Mouse (Mus musculus) hindbrain, embryonic 12.5 days (tissue): ENCODE results near the gene Tctn3. TPM values are rescaled to one million over a fixed set of nuclear protein-coding genes. Genes with fewer than 3 reads are reported as not detected.
"Not testable (repeated sequence)": the region's sequence is repeated elsewhere in the genome, so short reads cannot be mapped to it uniquely, and the experiment has no call there.

ENCODE experiments used
- ATAC-seq: fragments of 200-750 bp; cut with Nextera tagmentation; 2 replicates; pipeline ENCODE4 v1.8.0; 2017; ENCODE audit warnings: moderate TSS enrichment; ENCODE audit not compliant: low FRiP score
- H3K27ac ChIP-seq: fragments of 300-500 bp; sonication (generic); 2 replicates; pipeline ENCODE4 v1.5.1; 2016; ENCODE audit warnings: mild to moderate bottlenecking
- H3K27me3 ChIP-seq: fragments of 300-500 bp; sonication (generic); 2 replicates; pipeline ENCODE4 v1.6.1; 2016; ENCODE audit warnings: mild to moderate bottlenecking
- H3K36me3 ChIP-seq: fragments of 300-500 bp; sonication (generic); 2 replicates; pipeline ENCODE4 v1.6.1; 2016; ENCODE audit warnings: mild to moderate bottlenecking
- H3K4me1 ChIP-seq: fragments of 300-500 bp; sonication (generic); 2 replicates; pipeline ENCODE4 v1.6.1; 2016
- H3K4me2 ChIP-seq: fragments of 300-500 bp; sonication (generic); replicated peaks from 2 replicates; pipeline ENCODE4 v1.6.1; 2016; ENCODE audit warnings: mild to moderate bottlenecking
- H3K4me3 ChIP-seq: fragments of 300-500 bp; sonication (generic); 2 replicates; pipeline ENCODE4 v1.5.1; 2016; ENCODE audit warnings: mild to moderate bottlenecking
- H3K9ac ChIP-seq: fragments of 300-500 bp; sonication (generic); 2 replicates; pipeline ENCODE4 v1.6.1; 2016; ENCODE audit warnings: mild to moderate bottlenecking, moderate library complexity
- H3K9me3 ChIP-seq: fragments of 300-500 bp; sonication (generic); replicated peaks from 2 replicates; pipeline ENCODE4 v1.6.1; 2016; ENCODE audit warnings: mild to moderate bottlenecking
- WGBS: fragments of 180-500 bp; shearing (Covaris S2); methylation state at CpG from one replicate; pipeline ENCODE4 v1.1.7; 2016; 5-methylcytosine and 5-hydroxymethylcytosine counted together
- polyA plus RNA-seq: library from polyadenylated mRNA; unstranded; fragments of >200 nt; fragmentation: Nextera tagmentation; extraction: Ambion mirVana; gene quantifications from 2 replicates; pipeline ENCODE4 v1.2.1, GENCODE M21; 2016

The Tctn3 gene
- polyA plus RNA-seq, 1 experiment from 2014 or later: 16.0 TPM

- ATAC-seq: no peak
- Histone ChIP-seq H3K9ac (no peak overlapping the region), H3K36me3 (no peaks in the 10 kb centered on the region), H3K9me3 (no peaks in the 10 kb centered on the region), H3K27ac (no peak overlapping the region), H3K27me3 (no peaks in the 10 kb centered on the region), H3K4me2 (no peak overlapping the region), H3K4me3 (no peak overlapping the region), H3K4me1 (no peaks in the 10 kb centered on the region)
- 85% methylated on average over 11 of the region's 11 CpGs for WGBS
Observed at GRCm38 (mm10) chr19:40639729-40640304, 27.8 kb upstream of the Tctn3 start.

- no peaks in the 10 kb centered on the region for H3K27me3 ChIP-seq
- WGBS: 88% methylated on average over 5 of the region's 5 CpGs
- H3K9me3 ChIP-seq: no peaks in the 10 kb centered on the region
Observed at GRCm38 (mm10) chr19:40638582-40638981, 26.5 kb upstream of the Tctn3 start.

GRCm38 (mm10) chr19:40637601-40638000 is 25.6 kb upstream of the Tctn3 start:
- H3K4me1 ChIP-seq: no peaks in the 10 kb centered on the region
- no peaks in the 10 kb centered on the region for H3K9me3 ChIP-seq
- no peak for ATAC-seq
- H3K4me3 ChIP-seq: no peak overlapping the region
- no peaks in the 10 kb centered on the region for H3K27me3 ChIP-seq
- no peaks in the 10 kb centered on the region for H3K36me3 ChIP-seq
- WGBS: 91% methylated on average over 7 of the region's 7 CpGs
- H3K9ac ChIP-seq: no peak overlapping the region
- no peak overlapping the region for H3K27ac ChIP-seq
- H3K4me2 ChIP-seq: no peak overlapping the region

More at GRCm38 (mm10) chr19:40638582-40638981, 26.5 kb upstream of the Tctn3 start:
- H3K9ac ChIP-seq: no peak overlapping the region
- H3K27ac ChIP-seq: no peak overlapping the region
- H3K36me3 ChIP-seq: no peaks in the 10 kb centered on the region
- H3K4me1 ChIP-seq: no peaks in the 10 kb centered on the region
- ATAC-seq: no peak
- H3K4me2 ChIP-seq: no peak overlapping the region
- H3K4me3 ChIP-seq: no peak overlapping the region

DNA sequence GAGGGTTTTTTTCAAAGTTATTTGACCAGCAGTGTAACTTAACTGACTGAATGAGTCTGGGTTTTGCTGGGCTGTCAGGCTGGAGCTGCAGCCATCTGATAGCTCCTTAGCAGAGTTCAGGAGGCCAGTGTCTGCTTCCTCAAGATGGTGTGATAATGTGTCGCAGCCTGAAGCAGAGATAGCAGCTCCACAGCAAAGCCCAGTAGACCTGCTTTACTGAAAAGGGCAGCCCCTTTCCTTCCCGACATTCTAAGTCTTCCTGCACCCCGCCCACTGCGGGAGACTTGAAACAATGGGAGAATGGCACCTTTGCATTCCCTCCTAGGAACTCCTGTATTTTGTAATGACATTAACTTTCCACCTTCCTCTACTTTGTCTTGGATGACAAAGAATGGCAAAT is 25.1 kb upstream of the Tctn3 start:
- Histone ChIP-seq H3K36me3 (no peaks in the 10 kb centered on the region), H3K9me3 (no peaks in the 10 kb centered on the region), H3K4me2 (no peak overlapping the region), H3K9ac (no peak overlapping the region), H3K4me1 (no peaks in the 10 kb centered on the region), H3K27me3 (no peaks in the 10 kb centered on the region), H3K4me3 (no peak overlapping the region), H3K27ac (no peak overlapping the region)
- no peak for ATAC-seq
- WGBS: 58% methylated on average over 4 of the region's 4 CpGs

DNA sequence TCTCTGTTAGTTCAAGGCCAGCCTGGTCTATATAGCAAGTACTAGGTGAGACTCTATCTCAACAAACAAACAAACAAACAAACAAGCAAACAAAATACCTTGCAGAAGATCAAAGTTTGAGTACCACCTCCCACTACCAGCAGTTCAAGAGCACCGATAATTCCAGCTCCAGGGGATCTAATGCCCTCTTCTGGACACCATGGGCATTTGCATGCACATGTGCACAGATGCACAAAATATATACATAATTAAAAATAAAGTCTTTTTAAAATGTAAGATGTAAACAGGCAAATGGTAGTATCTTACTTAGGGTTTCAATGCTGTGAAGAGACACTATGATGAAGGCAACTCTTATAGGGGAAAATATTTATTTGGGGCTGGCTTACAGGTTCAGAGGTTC is 21.1 kb upstream of the Tctn3 start:
- H3K4me1 ChIP-seq: no peaks in the 10 kb centered on the region
- H3K27me3 ChIP-seq: no peaks in the 10 kb centered on the region
- no peak for ATAC-seq
- no peak overlapping the region for H3K9ac ChIP-seq
- H3K36me3 ChIP-seq: no peaks in the 10 kb centered on the region
- H3K4me2 ChIP-seq: no peak overlapping the region
- H3K4me3 ChIP-seq: no peak overlapping the region
- H3K27ac ChIP-seq: no peak overlapping the region
- H3K9me3 ChIP-seq: no peaks in the 10 kb centered on the region
- 61% methylated on average over 1 of the region's 1 CpGs for WGBS

- H3K4me3 ChIP-seq: no peak overlapping the region
- H3K9me3 ChIP-seq: no peaks in the 10 kb centered on the region
- H3K9ac ChIP-seq: no peak overlapping the region
- no peaks in the 10 kb centered on the region for H3K4me1 ChIP-seq
- no peak for ATAC-seq
- H3K27me3 ChIP-seq: no peaks in the 10 kb centered on the region
- no peak overlapping the region for H3K4me2 ChIP-seq
- H3K36me3 ChIP-seq: no peaks in the 10 kb centered on the region
- no peak overlapping the region for H3K27ac ChIP-seq
- WGBS: 85% methylated on average over 5 of the region's 5 CpGs
Observed at GRCm38 (mm10) chr19:40632668-40633067, 20.6 kb upstream of the Tctn3 start.

DNA sequence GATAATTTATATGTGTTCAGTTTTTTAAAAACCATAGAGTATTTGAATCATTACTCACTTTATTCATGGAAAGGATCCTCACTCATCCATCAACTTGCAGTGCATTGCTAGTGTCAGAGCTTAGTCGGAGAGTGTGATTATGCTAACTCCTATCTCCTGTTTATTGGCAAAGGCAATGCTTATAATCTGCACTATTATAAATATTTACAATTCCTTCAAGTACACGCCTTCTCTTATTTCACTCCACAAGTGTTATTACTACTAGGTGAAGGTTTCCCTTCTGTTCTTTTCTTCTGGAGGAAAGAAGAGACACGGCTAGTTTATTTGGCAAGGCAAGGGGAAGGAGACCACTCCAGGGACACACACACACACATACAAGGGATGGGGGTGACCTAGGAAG is 20.2 kb upstream of the Tctn3 start:
- no peak overlapping the region for H3K4me3 ChIP-seq
- H3K9me3 ChIP-seq: no peaks in the 10 kb centered on the region
- H3K9ac ChIP-seq: no peak overlapping the region
- no peak for ATAC-seq
- no peaks in the 10 kb centered on the region for H3K27me3 ChIP-seq
- H3K4me2 ChIP-seq: no peak overlapping the region
- H3K36me3 ChIP-seq: no peaks in the 10 kb centered on the region
- WGBS: 93% methylated on average over 3 of the region's 3 CpGs
- no peaks in the 10 kb centered on the region for H3K4me1 ChIP-seq
- no peak overlapping the region for H3K27ac ChIP-seq

DNA sequence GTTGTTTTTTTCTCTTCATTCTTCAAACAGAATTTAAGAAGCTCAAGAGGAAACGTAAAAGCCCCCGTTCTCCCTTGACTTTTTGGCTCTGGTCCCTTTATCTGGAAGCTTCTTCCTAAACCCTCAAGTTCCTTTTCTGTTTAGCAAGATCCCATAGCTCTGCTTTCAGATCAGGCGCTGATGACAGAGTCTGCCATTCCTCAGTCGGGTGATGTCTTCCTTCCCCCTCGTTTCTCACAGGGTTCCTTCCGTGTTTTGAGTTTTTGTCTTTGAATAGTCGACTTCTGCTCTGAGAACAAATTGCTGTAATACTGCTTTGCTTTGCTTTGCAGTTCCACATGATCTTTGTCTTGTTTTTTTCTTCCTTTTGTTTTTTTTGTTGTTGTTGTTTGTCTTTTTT is 18.6 kb upstream of the Tctn3 start:
- H3K4me3 ChIP-seq: no peak overlapping the region
- no peak overlapping the region for H3K9ac ChIP-seq
- no peaks in the 10 kb centered on the region for H3K4me1 ChIP-seq
- H3K36me3 ChIP-seq: no peaks in the 10 kb centered on the region
- ATAC-seq: no peak
- H3K4me2 ChIP-seq: no peak overlapping the region
- no peaks in the 10 kb centered on the region for H3K9me3 ChIP-seq
- no peaks in the 10 kb centered on the region for H3K27me3 ChIP-seq
- WGBS: 82% methylated on average over 7 of the region's 7 CpGs
- no peak overlapping the region for H3K27ac ChIP-seq

- WGBS: 87% methylated on average over 3 of the region's 3 CpGs
- Histone ChIP-seq H3K9me3 (no peaks in the 10 kb centered on the region), H3K36me3 (no peaks in the 10 kb centered on the region), H3K9ac (no peak overlapping the region), H3K27ac (no peak overlapping the region), H3K27me3 (no peaks in the 10 kb centered on the region), H3K4me2 (no peak overlapping the region), H3K4me1 (no peaks in the 10 kb centered on the region), H3K4me3 (no peak overlapping the region)
- no peak for ATAC-seq
Observed at GRCm38 (mm10) chr19:40630096-40630495, 18.1 kb upstream of the Tctn3 start.

DNA sequence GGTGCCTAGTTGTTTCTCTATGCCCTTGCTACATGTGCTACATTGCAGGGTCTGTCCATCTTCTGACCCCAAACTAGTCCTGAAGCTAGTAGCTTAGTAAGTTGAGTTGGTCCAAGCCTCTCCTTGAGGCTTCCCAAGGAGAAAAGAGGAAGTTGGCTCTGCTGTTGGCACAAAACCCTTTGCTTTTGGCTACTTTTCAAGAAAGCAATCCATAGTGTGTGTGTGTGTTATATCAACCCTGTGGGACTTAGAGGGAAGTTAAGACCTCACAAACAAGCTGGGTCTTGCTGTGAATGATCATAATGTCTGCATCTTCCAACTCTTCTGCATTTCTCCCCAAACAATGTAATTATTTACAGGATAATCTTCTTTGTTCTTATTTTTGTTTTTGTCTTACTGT is 16.9 kb upstream of the Tctn3 start:
- H3K4me2 ChIP-seq: no peak overlapping the region
- H3K4me3 ChIP-seq: no peak overlapping the region
- H3K4me1 ChIP-seq: no peaks in the 10 kb centered on the region
- no peak overlapping the region for H3K27ac ChIP-seq
- H3K36me3 ChIP-seq: no peaks in the 10 kb centered on the region
- ATAC-seq: no peak
- no peaks in the 10 kb centered on the region for H3K9me3 ChIP-seq
- no peaks in the 10 kb centered on the region for H3K27me3 ChIP-seq
- H3K9ac ChIP-seq: no peak overlapping the region

GRCm38 (mm10) chr19:40625935-40626334 is 13.9 kb upstream of the Tctn3 start:
- Histone ChIP-seq H3K27me3 (no peaks in the 10 kb centered on the region), H3K9ac (no peak overlapping the region), H3K4me1 (no peaks in the 10 kb centered on the region), H3K27ac (no peak overlapping the region), H3K36me3 (no peaks in the 10 kb centered on the region), H3K4me3 (no peak overlapping the region), H3K4me2 (no peak overlapping the region), H3K9me3 (no peaks in the 10 kb centered on the region)
- WGBS: 71% methylated on average over 12 of the region's 12 CpGs
- no peak for ATAC-seq

GRCm38 (mm10) chr19:40621616-40622015 is 9.6 kb upstream of the Tctn3 start:
- not testable (repeated sequence) for H3K4me2 ChIP-seq, ATAC-seq, H3K9ac ChIP-seq, H3K27ac ChIP-seq, H3K9me3 ChIP-seq, H3K27me3 ChIP-seq, H3K4me1 ChIP-seq, H3K36me3 ChIP-seq, H3K4me3 ChIP-seq
- 64% methylated on average over 13 of the region's 26 CpGs for WGBS

DNA sequence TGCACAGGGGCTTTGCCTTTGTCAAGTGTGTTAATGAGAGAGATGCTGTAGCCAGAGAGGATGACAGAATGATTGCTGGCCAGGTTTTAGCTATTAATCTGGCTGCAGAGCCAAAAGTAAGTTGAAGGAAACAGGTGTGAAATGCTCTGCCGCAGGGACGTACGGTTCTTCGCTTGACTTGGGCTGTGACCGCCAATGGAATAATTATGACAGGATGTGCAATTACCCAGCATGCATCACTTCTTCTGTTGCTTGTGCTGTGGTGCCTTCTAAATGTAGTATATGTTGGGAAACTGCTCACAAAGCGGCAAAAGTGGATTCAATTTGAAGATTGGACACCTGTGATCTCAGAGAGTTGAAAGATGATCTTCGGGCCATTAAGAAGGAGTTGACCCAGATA is 4.0 kb upstream of the Tctn3 start:
- no peak for ATAC-seq
- 89% methylated on average over 7 of the region's 7 CpGs for WGBS

More for the DNA sequence above, 4.0 kb upstream of the Tctn3 start:
- no peaks in the 10 kb centered on the region for H3K36me3 ChIP-seq
- H3K4me1 ChIP-seq: peaks cover 6% of the 10 kb centered on the region
- H3K9ac ChIP-seq: no peak overlapping the region
- no peaks in the 10 kb centered on the region for H3K9me3 ChIP-seq
- H3K27ac ChIP-seq: no peak overlapping the region
- H3K4me2 ChIP-seq: no peak overlapping the region
- H3K4me3 ChIP-seq: no peak overlapping the region
- no peaks in the 10 kb centered on the region for H3K27me3 ChIP-seq
